Mouse (Mus musculus) kidney, adult 2 months (tissue): ENCODE measurements around the gene Slc4a5.

ENCODE experiments used
- CTCF ChIP-seq: fragments of 200-500 bp; conservative IDR thresholded peaks from 2 replicates; pipeline ENCODE4 v1.5.1; 2011; ENCODE audit warnings: low read depth, mild to moderate bottlenecking, control low read depth, low read length, moderate library complexity, mixed read lengths; ENCODE audit not compliant: insufficient read depth, insufficient read length
- POLR2A ChIP-seq: fragments of 200-500 bp; IDR thresholded peaks from one replicate; pipeline ENCODE4 v1.6.1; 2011; ENCODE audit warnings: low read depth, low read length, control low read depth

GRCm38 (mm10) chr6:83341387-83341786 is 121.8 kb downstream of the Slc4a5 start:
- TF ChIP-seq POLR2A, result no peak
- TF ChIP-seq CTCF, result no peak
